Mouse (Mus musculus) left cerebral cortex, postnatal 4 days (tissue): ENCODE data around the gene Parp14. TPM values are rescaled to one million over a fixed set of nuclear protein-coding genes. Genes with fewer than 3 reads are reported as not detected.

Experiments used
- DNase-seq: peaks from one replicate; pipeline ENCODE4 v3.0.0-alpha.2; 2022
- intact Hi-C: fragments of 180-260 bp; cut with DNase I; formaldehyde crosslinking; loops from one replicate; pipeline ENCODE4 v1.15.1; 2025
- total RNA-seq, 2 experiments: library from RNA; stranded (reverse); gene quantifications; 2 replicates each; pipeline ENCODE4 v1.2.3; 2021

Parp14 gene
- total RNA-seq, 2 experiments from 2014 or later, result 0.60 to 1.3 TPM

DNA sequence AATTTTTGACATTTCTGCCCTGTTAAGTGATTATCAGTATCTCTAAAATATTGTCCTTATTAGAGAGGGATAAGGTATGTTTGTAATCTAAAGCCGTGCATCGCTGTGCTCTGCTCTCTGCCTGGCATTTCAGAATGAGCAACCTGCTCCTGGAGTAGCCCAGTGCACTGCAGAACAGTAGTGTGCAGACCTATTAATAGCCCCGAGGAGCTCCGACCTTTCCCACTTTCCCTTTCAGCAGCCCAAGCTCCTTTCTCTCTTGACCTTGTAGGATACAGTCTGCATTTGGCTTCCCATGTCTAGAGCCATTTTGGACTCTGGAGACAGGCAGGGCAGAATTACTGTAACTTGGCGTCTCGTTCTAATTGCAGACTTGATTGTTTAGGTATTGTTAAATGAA is 83.0 kb downstream of the Parp14 start:
- intact Hi-C loops, result no loop called here
- DNase-seq, result no peak

DNA sequence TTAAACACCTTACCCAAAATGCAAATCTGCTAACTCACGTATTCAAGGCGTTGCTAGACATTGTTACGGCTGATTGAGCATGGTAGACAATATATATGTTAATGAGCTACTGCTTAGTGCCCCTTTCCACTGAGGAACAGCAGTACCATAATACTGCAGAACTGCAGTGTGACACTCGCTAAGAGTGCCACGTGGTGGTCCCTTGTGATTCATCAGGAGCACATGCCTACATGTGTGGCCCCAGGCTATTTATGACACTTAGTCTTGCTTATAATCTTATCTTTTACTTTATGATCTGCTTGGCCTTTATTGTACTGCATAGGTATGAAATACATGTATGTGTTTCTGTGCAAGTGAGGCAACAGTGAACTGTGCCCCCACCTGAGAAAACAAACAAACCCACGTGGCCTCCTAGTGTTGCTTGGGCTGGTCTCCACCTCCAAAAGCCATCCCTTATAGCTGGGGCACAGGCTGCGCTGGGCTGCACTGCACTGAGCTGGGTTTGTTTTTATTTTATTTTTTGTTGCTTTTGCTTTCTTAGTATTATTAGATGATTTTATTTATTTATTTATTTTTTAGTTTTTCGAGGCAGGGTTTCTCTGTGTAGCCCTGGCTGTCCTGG is 83.7 kb downstream of the Parp14 start:
- no peak for DNase-seq
- intact Hi-C loops, result no loop called here

DNA sequence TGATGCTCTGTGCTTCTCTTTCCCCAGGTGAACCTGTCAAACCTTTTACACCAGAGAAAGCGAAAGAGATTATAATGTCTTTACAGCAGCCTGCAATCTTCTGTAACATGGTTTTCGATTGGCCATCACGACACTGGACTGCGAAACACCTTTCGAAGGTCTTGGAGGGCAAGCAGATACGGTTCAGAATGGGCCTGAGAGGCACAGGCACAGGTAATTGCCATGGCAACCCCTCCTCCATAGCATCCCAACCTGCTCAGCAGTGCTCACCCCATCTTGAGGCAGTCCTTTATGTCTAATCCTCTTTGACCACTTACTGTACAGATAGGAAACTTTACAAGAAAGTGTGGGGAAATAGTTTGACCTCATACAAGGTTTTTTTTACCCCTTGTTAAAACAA is 84.2 kb downstream of the Parp14 start:
- intact Hi-C loops, result no loop called here
- DNase-seq, result no peak

DNA sequence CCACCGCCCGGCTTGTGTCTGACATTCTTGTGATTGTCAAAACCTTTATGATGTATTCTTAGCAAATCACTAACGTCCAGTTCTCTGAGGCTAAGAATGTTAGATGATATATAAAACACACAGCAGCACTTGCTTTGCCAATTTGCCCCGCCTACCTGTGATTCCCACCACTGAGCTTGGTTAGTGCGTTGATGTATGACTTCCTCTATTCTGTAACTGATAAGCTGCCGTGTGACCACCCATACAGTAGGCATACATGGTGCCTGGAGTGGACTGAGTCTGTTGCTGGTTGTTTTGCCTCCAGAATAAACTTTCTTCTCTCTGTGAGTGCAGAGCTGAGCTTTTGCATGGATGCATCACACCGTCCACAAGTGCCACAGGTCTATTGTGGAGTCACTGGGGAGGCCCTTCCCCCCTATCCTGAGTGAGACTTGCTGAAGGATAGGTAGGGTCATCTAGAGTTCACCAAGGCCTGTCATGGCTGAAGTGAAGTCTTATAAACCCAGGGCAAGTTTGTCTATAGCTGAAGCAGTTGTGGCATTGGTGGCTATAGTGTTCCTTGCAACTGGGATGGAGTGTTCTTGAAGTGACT is 87.1 kb downstream of the Parp14 start:
- intact Hi-C loops, result no loop called here
- no peak for DNase-seq

DNA sequence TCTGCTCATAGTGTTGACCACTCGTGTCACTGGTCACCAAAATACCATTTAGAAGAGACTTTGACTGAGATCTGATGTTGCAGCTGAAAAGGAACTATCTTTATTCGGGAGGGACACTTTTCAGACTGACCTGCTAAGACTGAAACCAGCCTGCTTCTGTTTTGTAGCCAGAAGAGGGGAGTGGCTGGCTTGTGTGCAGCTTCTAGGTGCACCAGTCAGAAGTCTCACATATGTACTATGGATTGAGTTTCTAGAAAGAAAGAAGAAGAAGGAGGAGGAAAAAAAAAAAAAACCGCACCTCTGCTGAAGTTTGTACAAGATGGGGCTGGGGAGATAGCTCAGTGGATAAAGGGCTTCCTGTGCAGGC is 88.2 kb downstream of the Parp14 start:
- no peak for DNase-seq
- intact Hi-C loops, result no loop called here

Other genes with a start within 250 kb of the Parp14 start
- 10 to 100 TPM; 89.4 to 95.2 TPM for gene Dirc2, start 102.2 kb downstream of the Parp14 start, total RNA-seq
- gene Hspbap1, start 101.2 kb downstream of the Parp14 start, total RNA-seq, result 10 to 100 TPM; 10.5 to 11.0 TPM
- 1 to 10 TPM; 2.0 to 2.4 TPM for gene Parp9, start 66.9 kb upstream of the Parp14 start, total RNA-seq
- 1 to 10 TPM; 2.2 TPM for gene Dtx3l, start 67.6 kb upstream of the Parp14 start, total RNA-seq
- 10 to 100 TPM; 92.1 to 96.8 TPM for gene Kpna1, start 107.2 kb upstream of the Parp14 start, total RNA-seq
- 1 to 10 TPM; 6.8 to 7.0 TPM for gene Wdr5b, start 169.6 kb upstream of the Parp14 start, total RNA-seq
- gene Fam162a, start 200.1 kb upstream of the Parp14 start, total RNA-seq, result 10 to 100 TPM; 55.9 to 61.0 TPM
- gene Ccdc58, start 200.1 kb upstream of the Parp14 start, total RNA-seq, result 10 to 100 TPM; 19.0 to 21.1 TPM